Mouse (Mus musculus): ENCODE measurements around the gene Irf7. TPM values are rescaled to one million over a fixed set of nuclear protein-coding genes. Genes with fewer than 3 reads are reported as not detected.

Gene Irf7
- polyA plus RNA-seq, 1 experiment from 2014 or later, result 3.0 TPM

- Histone ChIP-seq H3K4me2 (peak overlapping the region; percentile 83; the same call in 1 of the 2 replicates), H3K36me3 (no peaks in the 10 kb centered on the region), H3K9me3 (replicated peaks) (no peaks in the 10 kb centered on the region), H3K27me3 (peaks cover 56% of the 10 kb centered on the region), H3K27ac (no peak overlapping the region), H3K9ac (no peak overlapping the region), H3K4me3 (peak overlapping the region; percentile 51), H3K4me1 (replicated peaks) (peaks cover 28% of the 10 kb centered on the region)
- no peak for ATAC-seq (replicated peaks; ENCODE audit: insufficient number of reproducible peaks, insufficient read depth, low FRiP score, low read depth)
- 38% methylated on average over 15 of the region's 15 CpGs for WGBS
These were observed 26.5 kb upstream of the Irf7 start for GRCm38 (mm10) chr7:141292583-141293388.

DNA sequence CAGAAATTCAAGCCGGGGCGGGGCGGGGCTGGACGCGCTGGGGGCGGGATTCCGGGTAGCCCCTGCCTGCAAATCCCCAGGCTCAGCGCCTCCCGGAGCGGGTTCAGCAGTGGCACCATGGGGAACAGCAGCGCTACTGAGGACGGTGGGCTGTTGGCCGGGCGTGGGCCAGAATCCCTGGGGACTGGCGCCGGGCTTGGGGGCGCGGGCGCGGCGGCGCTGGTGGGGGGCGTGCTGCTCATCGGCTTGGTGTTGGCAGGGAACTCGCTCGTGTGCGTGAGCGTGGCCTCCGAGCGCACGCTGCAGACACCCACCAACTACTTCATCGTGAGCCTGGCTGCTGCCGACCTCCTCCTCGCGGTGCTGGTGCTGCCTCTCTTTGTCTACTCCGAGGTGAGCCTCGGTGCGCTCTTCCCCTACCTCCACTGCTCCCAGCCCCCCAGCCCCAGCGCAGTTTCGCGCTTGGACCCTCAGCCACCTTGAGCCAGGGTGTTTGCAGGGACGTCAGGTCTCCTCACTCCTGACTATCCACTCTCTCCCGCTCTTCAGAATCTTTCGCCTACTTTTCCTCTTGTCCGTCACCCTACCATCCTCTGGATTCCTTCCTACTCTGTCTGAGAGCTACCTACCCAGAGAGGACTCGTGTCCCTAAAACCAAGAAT is 25.8 kb upstream of the Irf7 start, which contains the start of gene Drd4:
Gene Drd4 (plus strand): TSS at position 86 of the 662 bp plus-strand sequence.
- peak within 1 kb of the TSS; percentile 83 for H3K4me2 ChIP-seq
- H3K9me3 ChIP-seq (replicated peaks), result no peaks in the 10 kb centered on the region
- peak within 1 kb of the TSS; percentile 47 for H3K9ac ChIP-seq
- H3K36me3 ChIP-seq, result no peaks in the 10 kb centered on the region
- H3K27ac ChIP-seq, result no peak within 1 kb of the TSS
- 3% methylated on average over 46 of the region's 46 CpGs for WGBS
- H3K27me3 ChIP-seq, result peaks cover 56% of the 10 kb centered on the region
- peak within 1 kb of the TSS; percentile 51 for H3K4me3 ChIP-seq
- ATAC-seq (replicated peaks; ENCODE audit: insufficient number of reproducible peaks, insufficient read depth, low FRiP score, low read depth), result no peak; the same call in 1 of the 2 replicates
- peaks cover 28% of the 10 kb centered on the region for H3K4me1 ChIP-seq (replicated peaks)

GRCm38 (mm10) chr7:141288042-141288441 is 21.8 kb upstream of the Irf7 start:
- no peak overlapping the region for H3K9ac ChIP-seq
- peaks cover 26% of the 10 kb centered on the region for H3K27me3 ChIP-seq
- no peak overlapping the region for H3K4me3 ChIP-seq
- no peak for ATAC-seq (replicated peaks; ENCODE audit: insufficient number of reproducible peaks, insufficient read depth, low FRiP score, low read depth)
- no peak overlapping the region for H3K4me2 ChIP-seq
- H3K27ac ChIP-seq, result no peak overlapping the region
- H3K4me1 ChIP-seq (replicated peaks), result peaks cover 10% of the 10 kb centered on the region
- H3K9me3 ChIP-seq (replicated peaks), result no peaks in the 10 kb centered on the region
- H3K36me3 ChIP-seq, result no peaks in the 10 kb centered on the region
- 63% methylated on average over 3 of the region's 3 CpGs for WGBS

DNA sequence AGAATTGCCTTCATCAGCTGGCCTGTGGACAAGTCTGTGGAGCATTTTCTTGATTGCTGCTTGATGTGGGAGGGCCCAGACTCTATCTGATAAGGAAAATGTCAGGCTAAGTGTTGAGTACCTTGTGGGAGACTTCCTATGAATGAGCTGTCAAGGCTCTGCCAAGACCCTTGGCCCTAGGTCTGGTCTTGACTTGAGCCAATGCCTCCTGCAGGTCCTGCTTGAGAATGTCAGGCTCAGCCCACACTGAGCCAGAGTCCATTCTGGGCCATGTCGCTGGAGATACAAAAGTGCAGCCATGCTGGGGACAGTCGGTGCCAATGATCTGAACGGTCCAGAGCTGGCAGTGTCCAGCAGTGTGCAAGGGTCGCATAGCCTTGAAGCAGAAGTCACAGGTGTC is 16.5 kb upstream of the Irf7 start:
- 74% methylated on average over 4 of the region's 4 CpGs for WGBS
- Histone ChIP-seq H3K4me3 (no peak overlapping the region), H3K27ac (no peak overlapping the region), H3K27me3 (peaks cover 20% of the 10 kb centered on the region), H3K4me2 (no peak overlapping the region), H3K4me1 (replicated peaks) (peaks cover 11% of the 10 kb centered on the region), H3K36me3 (no peaks in the 10 kb centered on the region), H3K9ac (no peak overlapping the region), H3K9me3 (replicated peaks) (no peaks in the 10 kb centered on the region)
- no peak for ATAC-seq (replicated peaks; ENCODE audit: insufficient number of reproducible peaks, insufficient read depth, low FRiP score, low read depth)

DNA sequence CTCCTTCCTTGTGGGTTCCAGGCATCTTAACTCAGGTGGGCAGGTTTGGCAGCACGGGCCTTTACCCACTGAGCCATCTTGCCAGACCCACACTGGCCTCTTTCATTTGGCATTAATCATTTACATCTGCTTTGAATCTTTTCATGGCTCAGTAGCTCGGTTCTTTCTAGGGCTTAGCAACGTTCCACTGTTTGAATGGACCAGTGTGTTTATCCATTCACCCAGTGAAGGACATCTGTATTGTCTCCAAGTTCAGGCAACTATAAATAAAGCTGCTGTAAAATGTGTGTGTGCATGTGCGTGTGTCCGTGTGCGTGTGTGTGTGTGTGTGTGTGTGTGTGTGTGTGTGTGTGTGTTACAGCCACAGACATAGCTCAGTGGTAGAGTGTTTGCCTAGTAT is 15.2 kb upstream of the Irf7 start:
- Histone ChIP-seq H3K4me1 (replicated peaks) (peaks cover 11% of the 10 kb centered on the region), H3K4me2 (no peak overlapping the region), H3K27me3 (peaks cover 20% of the 10 kb centered on the region), H3K4me3 (no peak overlapping the region), H3K36me3 (no peaks in the 10 kb centered on the region), H3K9ac (no peak overlapping the region), H3K27ac (no peak overlapping the region), H3K9me3 (replicated peaks) (no peaks in the 10 kb centered on the region)
- no peak for ATAC-seq (replicated peaks; ENCODE audit: insufficient number of reproducible peaks, insufficient read depth, low FRiP score, low read depth)
- WGBS, result 74% methylated on average over 6 of the region's 6 CpGs

GRCm38 (mm10) chr7:141278766-141279590 is 12.7 kb upstream of the Irf7 start, which contains the start of gene Sct:
Gene Sct (minus strand): TSS chr7:141279133.
- H3K4me1 ChIP-seq (replicated peaks), result peaks cover 11% of the 10 kb centered on the region

DNA sequence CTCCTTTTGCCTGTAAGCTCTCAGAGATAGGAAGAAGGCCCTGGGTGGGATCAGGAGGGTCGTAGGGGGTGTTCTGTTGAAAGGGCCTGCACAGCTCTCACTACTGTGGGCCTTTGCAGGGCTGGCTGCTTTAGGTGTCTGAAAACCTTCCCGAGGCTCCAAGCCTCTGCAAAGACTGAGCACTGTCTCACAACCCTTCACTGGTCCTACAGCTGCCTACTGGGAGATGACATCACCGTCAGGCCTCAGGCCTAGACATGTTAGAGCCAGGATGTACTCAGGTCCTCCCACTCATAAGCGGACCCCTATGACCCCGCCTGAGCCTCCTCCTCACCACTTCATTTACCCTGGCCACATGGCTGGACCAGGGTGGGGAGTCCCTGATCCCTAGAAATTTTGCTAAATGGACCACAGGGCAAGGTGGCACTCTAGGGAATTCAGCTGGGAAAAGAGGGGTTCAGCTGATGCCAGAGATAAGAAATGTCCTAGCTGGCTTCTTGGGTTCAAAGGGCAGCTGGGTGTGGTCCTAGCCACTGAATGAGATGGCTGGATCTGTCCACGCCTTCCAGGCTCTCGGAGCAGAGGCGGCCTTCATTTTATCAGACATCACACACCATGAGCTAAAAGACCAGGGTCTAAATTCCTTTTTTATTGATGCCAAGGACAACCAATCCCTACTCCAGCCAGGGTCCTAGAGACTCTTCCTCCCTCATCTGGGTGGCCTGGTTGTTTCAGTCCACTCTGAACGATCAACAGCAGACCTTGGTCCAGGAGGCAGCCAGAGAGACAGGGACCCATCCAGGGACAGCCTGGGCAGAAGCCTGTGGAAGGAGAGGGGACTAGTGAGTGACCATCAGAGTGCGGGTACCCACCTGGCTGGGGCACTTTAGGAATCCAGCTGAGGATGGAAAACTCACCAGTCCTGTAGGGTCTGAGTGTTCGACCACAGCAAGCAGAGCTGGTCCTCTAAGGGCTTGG is 11.7 kb upstream of the Irf7 start:
- Histone ChIP-seq H3K9ac (no peak overlapping the region), H3K27ac (no peak overlapping the region), H3K4me2 (peak overlapping the region; percentile 97; the same call in 1 of the 2 replicates), H3K9me3 (replicated peaks) (no peaks in the 10 kb centered on the region), H3K36me3 (no peaks in the 10 kb centered on the region), H3K4me1 (replicated peaks) (peaks cover 11% of the 10 kb centered on the region), H3K27me3 (peaks cover 25% of the 10 kb centered on the region), H3K4me3 (peak overlapping the region; percentile 52; the same call in 1 of the 2 replicates)
- 78% methylated on average over 11 of the region's 11 CpGs for WGBS
- peak; percentile 21 for ATAC-seq (replicated peaks; ENCODE audit: insufficient number of reproducible peaks, insufficient read depth, low FRiP score, low read depth)

More at GRCm38 (mm10) chr7:141278766-141279590, 12.7 kb upstream of the Irf7 start, which contains the start of gene Sct:
- peak; percentile 30; the same call in 1 of the 2 replicates for ATAC-seq (replicated peaks; ENCODE audit: insufficient number of reproducible peaks, insufficient read depth, low FRiP score, low read depth)
- H3K27ac ChIP-seq, result no peak within 1 kb of the TSS
- no peaks in the 10 kb centered on the region for H3K9me3 ChIP-seq (replicated peaks)
- H3K27me3 ChIP-seq, result peaks cover 25% of the 10 kb centered on the region
- no peaks in the 10 kb centered on the region for H3K36me3 ChIP-seq
- WGBS, result 3% methylated on average over 46 of the region's 46 CpGs
- peak within 1 kb of the TSS; percentile 57 for H3K9ac ChIP-seq
- peak within 1 kb of the TSS; percentile 97 for H3K4me2 ChIP-seq
- peak within 1 kb of the TSS; percentile 52 for H3K4me3 ChIP-seq

- no peak within 1 kb of the TSS for H3K9ac ChIP-seq
- peaks cover 11% of the 10 kb centered on the region for H3K4me1 ChIP-seq (replicated peaks)
- H3K27me3 ChIP-seq, result peaks cover 25% of the 10 kb centered on the region
- no peaks in the 10 kb centered on the region for H3K9me3 ChIP-seq (replicated peaks)
- H3K4me3 ChIP-seq, result no peak within 1 kb of the TSS
- H3K27ac ChIP-seq, result no peak within 1 kb of the TSS
- WGBS, result 75% methylated on average over 11 of the region's 11 CpGs
- H3K36me3 ChIP-seq, result no peaks in the 10 kb centered on the region
- no peak for ATAC-seq (replicated peaks; ENCODE audit: insufficient number of reproducible peaks, insufficient read depth, low FRiP score, low read depth)
- no peak within 1 kb of the TSS for H3K4me2 ChIP-seq
These were observed 10.3 kb upstream of the Irf7 start, which contains the start of gene Cdhr5 for GRCm38 (mm10) chr7:141276546-141276945. Gene Cdhr5 (minus strand): TSS chr7:141276786.

GRCm38 (mm10) chr7:141275356-141275755 is 9.1 kb upstream of the Irf7 start:
- peaks cover 25% of the 10 kb centered on the region for H3K27me3 ChIP-seq
- 84% methylated on average over 9 of the region's 9 CpGs for WGBS
- no peak overlapping the region for H3K4me2 ChIP-seq
- H3K36me3 ChIP-seq, result no peaks in the 10 kb centered on the region
- H3K4me3 ChIP-seq, result no peak overlapping the region
- peaks cover 11% of the 10 kb centered on the region for H3K4me1 ChIP-seq (replicated peaks)
- no peak overlapping the region for H3K9ac ChIP-seq
- ATAC-seq (replicated peaks; ENCODE audit: insufficient number of reproducible peaks, insufficient read depth, low FRiP score, low read depth), result no peak
- no peaks in the 10 kb centered on the region for H3K9me3 ChIP-seq (replicated peaks)
- H3K27ac ChIP-seq, result no peak overlapping the region

DNA sequence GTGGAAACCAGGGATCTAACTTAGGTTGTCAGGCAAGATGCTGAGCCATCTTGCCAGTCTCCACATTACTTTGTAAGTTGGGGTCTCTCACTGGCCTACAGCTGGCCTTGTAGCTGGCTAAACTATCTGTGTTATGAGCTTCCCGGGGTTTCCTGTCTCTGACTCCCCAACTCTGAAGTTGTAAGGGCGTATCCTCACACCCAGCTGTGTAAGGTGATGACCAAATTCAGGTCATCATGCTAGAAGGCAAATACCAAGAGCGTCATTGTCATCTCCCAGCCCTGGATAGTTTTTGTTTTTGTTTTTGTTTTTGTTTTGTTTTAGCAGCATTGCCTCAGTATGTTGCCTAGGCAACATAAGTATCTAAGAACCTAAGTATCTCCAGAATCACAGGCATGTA is 4.3 kb upstream of the Irf7 start:
- no peak for ATAC-seq (replicated peaks; ENCODE audit: insufficient number of reproducible peaks, insufficient read depth, low FRiP score, low read depth)
- Histone ChIP-seq H3K27me3 (peaks cover 5% of the 10 kb centered on the region; the same call in 1 of the 2 replicates), H3K4me2 (no peak overlapping the region), H3K4me1 (replicated peaks) (peaks cover 8% of the 10 kb centered on the region), H3K27ac (no peak overlapping the region), H3K4me3 (no peak overlapping the region), H3K36me3 (no peaks in the 10 kb centered on the region), H3K9ac (no peak overlapping the region), H3K9me3 (replicated peaks) (no peaks in the 10 kb centered on the region)
- WGBS, result 88% methylated on average over 3 of the region's 3 CpGs
